Mouse (Mus musculus): Measurements from ENCODE around the gene Rpl3. TPM values are rescaled to one million over a fixed set of nuclear protein-coding genes. Genes with fewer than 3 reads are reported as not detected.
"Not testable (repeated sequence)": the region's sequence is repeated elsewhere in the genome, so short reads cannot be mapped to it uniquely, and the experiment has no call there.

Gene Rpl3
- polyA plus RNA-seq, 1 experiment from 2014 or later: 407 TPM

DNA sequence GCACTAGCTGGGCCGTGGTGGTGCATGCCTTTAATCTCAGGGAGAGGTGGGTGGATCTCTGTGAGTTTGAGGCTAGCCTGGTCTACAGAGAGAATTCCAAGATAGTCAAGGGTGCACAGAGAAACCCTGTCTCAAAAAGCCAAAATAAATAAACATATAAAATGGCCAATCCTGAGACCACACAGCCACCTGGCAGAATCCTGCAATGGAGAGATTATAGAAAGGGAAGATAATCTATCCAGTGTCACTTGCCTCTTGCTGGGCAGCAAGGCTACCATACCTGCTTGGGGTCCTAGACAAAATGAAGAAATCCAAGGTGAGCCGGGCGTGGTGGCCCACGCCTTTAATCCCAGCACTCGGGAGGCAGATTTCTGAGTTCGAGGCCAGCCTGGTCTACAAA, 38.3 kb upstream of the Rpl3 start:
- Histone ChIP-seq H3K27ac (ENCODE audit: low read depth) (peak overlapping the region; percentile 99), H3K4me1 (ENCODE audit: insufficient read depth) (peaks cover 46% of the 10 kb centered on the region), H3K36me3 (replicated peaks; ENCODE audit: insufficient read depth, low read length) (no peaks in the 10 kb centered on the region; the same call in 1 of the 2 replicates), H3K27me3 (ENCODE audit: insufficient read depth, low read length) (no peaks in the 10 kb centered on the region), H3K9me3 (ENCODE audit: low read length) (no peaks in the 10 kb centered on the region), H3K4me3 (ENCODE audit: low read depth, low read length) (no peak overlapping the region), H3K9ac (replicated peaks) (no peak overlapping the region), H3K4me2 (ENCODE audit: low read depth, low read length) (peak overlapping the region; percentile 59; the same call in 1 of the 2 replicates)
- DNase-seq: no peak
- 69% methylated on average over 6 of the region's 6 CpGs for WGBS (ENCODE audit: insufficient replicate concordance)
- ATAC-seq: no peak
- TF ChIP-seq CTCF (IDR thresholded peaks at IDR 0.05; ENCODE audit: low read depth) (no peak), EP300 (IDR thresholded peaks at IDR 0.05; ENCODE audit: low read depth) (peak; percentile 67)

DNA sequence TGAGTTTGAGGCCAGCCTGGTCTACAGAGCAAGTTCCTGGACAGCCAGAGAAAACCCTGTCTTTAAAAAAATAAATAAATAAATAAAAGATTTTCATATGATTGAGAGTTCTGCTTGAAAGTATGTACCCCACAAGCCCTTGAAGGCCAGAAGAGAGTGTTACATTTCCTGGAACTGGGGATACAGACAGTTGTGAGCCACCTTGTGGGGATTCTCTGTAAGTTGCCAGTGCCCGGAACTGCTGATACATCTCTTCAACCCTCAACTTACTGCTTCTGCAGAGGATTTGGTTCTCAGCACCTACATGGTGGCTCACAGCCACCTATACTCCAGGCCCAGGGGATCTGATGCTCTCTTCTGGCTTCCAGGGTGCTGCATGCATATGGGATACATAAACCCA, 35.5 kb upstream of the Rpl3 start:
- H3K9me3 ChIP-seq (ENCODE audit: low read length): no peaks in the 10 kb centered on the region
- no peak overlapping the region for H3K4me2 ChIP-seq (ENCODE audit: low read depth, low read length)
- no peak overlapping the region for H3K4me3 ChIP-seq (ENCODE audit: low read depth, low read length)
- no peak overlapping the region for H3K27ac ChIP-seq (ENCODE audit: low read depth)
- ATAC-seq: no peak
- H3K27me3 ChIP-seq (ENCODE audit: insufficient read depth, low read length): no peaks in the 10 kb centered on the region
- no peak for DNase-seq
- H3K9ac ChIP-seq (replicated peaks): no peak overlapping the region
- H3K36me3 ChIP-seq (replicated peaks; ENCODE audit: insufficient read depth, low read length): no peaks in the 10 kb centered on the region
- peaks cover 28% of the 10 kb centered on the region for H3K4me1 ChIP-seq (ENCODE audit: insufficient read depth)
- 43% methylated on average over 1 of the region's 1 CpGs for WGBS (ENCODE audit: insufficient replicate concordance)
- no peak for TF ChIP-seq EP300 (IDR thresholded peaks at IDR 0.05; ENCODE audit: low read depth)
- TF ChIP-seq CTCF (IDR thresholded peaks at IDR 0.05; ENCODE audit: low read depth): peak; percentile 58

DNA sequence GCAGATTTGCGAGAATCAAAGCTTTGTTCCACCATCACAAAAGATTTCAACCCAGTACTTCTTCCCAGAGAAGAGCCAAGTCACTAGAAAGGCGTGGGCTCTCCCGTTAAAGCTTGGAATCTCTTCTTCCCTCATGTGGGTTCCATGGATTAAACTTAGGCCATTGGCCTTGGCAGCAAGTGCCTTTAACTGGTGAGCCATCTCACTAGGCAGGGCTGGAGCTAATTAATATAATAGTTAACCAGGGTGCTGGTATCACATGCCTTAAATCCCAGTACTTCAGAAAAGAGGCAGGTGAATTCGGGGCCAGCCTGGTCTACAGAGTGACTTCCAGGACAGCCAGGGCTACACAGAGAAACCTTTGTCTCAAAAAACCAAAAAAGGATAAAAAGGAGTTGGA, 33.0 kb upstream of the Rpl3 start:
- H3K27me3 ChIP-seq (ENCODE audit: insufficient read depth, low read length): no peaks in the 10 kb centered on the region
- peaks cover 4% of the 10 kb centered on the region; the same call in 1 of the 2 replicates for H3K4me1 ChIP-seq (ENCODE audit: insufficient read depth)
- 86% methylated on average over 4 of the region's 4 CpGs for WGBS (ENCODE audit: insufficient replicate concordance)
- H3K9me3 ChIP-seq (ENCODE audit: low read length): no peaks in the 10 kb centered on the region
- H3K27ac ChIP-seq (ENCODE audit: low read depth): no peak overlapping the region
- DNase-seq: no peak
- no peaks in the 10 kb centered on the region for H3K36me3 ChIP-seq (replicated peaks; ENCODE audit: insufficient read depth, low read length)
- TF ChIP-seq EP300 (IDR thresholded peaks at IDR 0.05; ENCODE audit: low read depth): no peak
- TF ChIP-seq CTCF (IDR thresholded peaks at IDR 0.05; ENCODE audit: low read depth): no peak
- no peak overlapping the region for H3K9ac ChIP-seq (replicated peaks)
- H3K4me3 ChIP-seq (ENCODE audit: low read depth, low read length): no peak overlapping the region
- no peak overlapping the region for H3K4me2 ChIP-seq (ENCODE audit: low read depth, low read length)
- ATAC-seq: no peak

DNA sequence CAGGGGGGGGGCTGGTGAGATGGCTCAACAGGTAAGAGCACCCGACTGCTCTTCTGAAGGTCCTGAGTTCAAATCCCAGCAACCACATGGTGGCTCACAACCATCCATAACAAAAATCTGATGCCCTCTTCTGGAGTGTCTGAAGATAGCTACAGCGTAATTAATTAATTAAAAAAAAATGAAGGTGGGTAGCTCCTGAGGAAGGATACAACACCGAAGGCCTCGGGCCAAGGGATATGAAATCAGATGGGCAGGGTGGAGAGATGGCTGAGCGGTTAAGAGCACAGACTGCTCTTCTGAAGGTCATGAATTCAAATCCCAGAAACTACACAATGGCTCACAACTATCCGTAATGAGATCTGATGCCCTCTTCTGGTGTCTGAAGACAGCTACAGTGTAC, 30.8 kb upstream of the Rpl3 start:
- not testable (repeated sequence) for H3K4me2 ChIP-seq (ENCODE audit: low read depth, low read length); ATAC-seq; H3K4me3 ChIP-seq (ENCODE audit: low read depth, low read length); H3K4me1 ChIP-seq (ENCODE audit: insufficient read depth); DNase-seq; H3K36me3 ChIP-seq (replicated peaks; ENCODE audit: insufficient read depth, low read length); H3K27ac ChIP-seq (ENCODE audit: low read depth); H3K27me3 ChIP-seq (ENCODE audit: insufficient read depth, low read length); H3K9ac ChIP-seq (replicated peaks); H3K9me3 ChIP-seq (ENCODE audit: low read length)
- 85% methylated on average over 6 of the region's 6 CpGs for WGBS (ENCODE audit: insufficient replicate concordance)

DNA sequence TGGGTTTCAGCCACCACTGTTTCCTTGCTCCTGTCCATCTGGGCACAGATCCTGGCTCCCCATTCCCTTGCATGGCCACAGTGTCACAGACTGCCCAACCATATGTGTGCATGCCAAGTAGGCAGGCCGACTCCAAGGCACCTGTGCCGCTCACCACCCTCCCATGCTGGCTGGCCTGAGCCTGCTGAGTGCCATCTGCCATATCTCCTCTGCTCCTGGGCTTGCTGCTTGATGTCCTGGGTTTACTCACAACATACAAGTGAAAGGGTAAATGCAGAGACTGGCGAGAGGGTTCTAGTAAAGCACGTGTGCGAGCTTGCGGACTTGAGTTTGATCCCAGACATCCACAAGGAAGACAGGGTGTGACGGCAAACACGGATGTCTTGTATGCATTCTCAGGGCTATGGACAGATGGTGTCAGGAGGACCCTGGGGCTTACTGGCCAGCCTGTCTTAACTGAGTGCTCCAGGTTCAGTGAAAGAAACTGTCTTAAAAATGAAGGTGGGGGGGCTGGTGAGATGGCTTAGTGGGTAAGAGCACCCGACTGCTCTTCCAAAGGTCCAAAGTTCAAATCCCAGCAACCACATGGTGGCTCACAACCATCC, 30.2 kb upstream of the Rpl3 start:
- Histone ChIP-seq H3K4me3 (ENCODE audit: low read depth, low read length) (no peak overlapping the region), H3K9ac (replicated peaks) (no peak overlapping the region), H3K27me3 (ENCODE audit: insufficient read depth, low read length) (no peaks in the 10 kb centered on the region), H3K4me1 (ENCODE audit: insufficient read depth) (peaks cover 5% of the 10 kb centered on the region; the same call in 1 of the 2 replicates), H3K4me2 (ENCODE audit: low read depth, low read length) (no peak overlapping the region), H3K9me3 (ENCODE audit: low read length) (no peaks in the 10 kb centered on the region), H3K36me3 (replicated peaks; ENCODE audit: insufficient read depth, low read length) (no peaks in the 10 kb centered on the region), H3K27ac (ENCODE audit: low read depth) (no peak overlapping the region)
- no peak for TF ChIP-seq EP300 (IDR thresholded peaks at IDR 0.05; ENCODE audit: low read depth)
- TF ChIP-seq CTCF (IDR thresholded peaks at IDR 0.05; ENCODE audit: low read depth): no peak
- 84% methylated on average over 9 of the region's 9 CpGs for WGBS (ENCODE audit: insufficient replicate concordance)
- DNase-seq (no peak), ATAC-seq (no peak)

DNA sequence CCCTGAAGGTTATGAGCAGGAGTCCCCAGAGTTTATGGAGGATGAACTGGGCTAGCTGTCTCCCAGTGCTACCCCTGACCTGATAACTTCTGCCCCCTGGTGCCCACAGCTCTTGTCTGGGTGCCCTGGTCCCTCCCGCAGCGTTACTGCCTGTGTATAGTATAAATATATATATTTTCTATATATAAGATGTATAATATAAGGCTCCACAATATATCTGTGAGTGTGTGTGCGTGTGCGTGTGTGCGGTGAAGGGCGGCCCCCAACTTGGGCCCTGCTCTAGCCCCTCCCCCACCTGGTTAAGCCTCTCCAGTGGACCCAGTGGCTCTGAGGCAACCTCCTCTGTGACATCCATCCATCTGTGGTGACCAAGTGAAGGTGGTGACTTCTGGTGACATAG, 27.4 kb upstream of the Rpl3 start:
- Histone ChIP-seq H3K9me3 (ENCODE audit: low read length) (no peaks in the 10 kb centered on the region), H3K27ac (ENCODE audit: low read depth) (no peak overlapping the region), H3K27me3 (ENCODE audit: insufficient read depth, low read length) (no peaks in the 10 kb centered on the region), H3K36me3 (replicated peaks; ENCODE audit: insufficient read depth, low read length) (no peaks in the 10 kb centered on the region), H3K9ac (replicated peaks) (no peak overlapping the region), H3K4me2 (ENCODE audit: low read depth, low read length) (no peak overlapping the region), H3K4me3 (ENCODE audit: low read depth, low read length) (no peak overlapping the region), H3K4me1 (ENCODE audit: insufficient read depth) (peaks cover 7% of the 10 kb centered on the region; the same call in 1 of the 2 replicates)
- WGBS (ENCODE audit: insufficient replicate concordance): 79% methylated on average over 6 of the region's 6 CpGs
- DNase-seq (no peak), ATAC-seq (no peak)
- TF ChIP-seq EP300 (IDR thresholded peaks at IDR 0.05; ENCODE audit: low read depth) (no peak), CTCF (IDR thresholded peaks at IDR 0.05; ENCODE audit: low read depth) (no peak)

All from liver, postnatal 0 days (tissue).